Mouse (Mus musculus) intestine, postnatal 0 days (tissue): ENCODE measurements around the gene Pde4d. TPM values are rescaled to one million over a fixed set of nuclear protein-coding genes. Genes with fewer than 3 reads are reported as not detected.
A peak's percentile ranks its signal among the peaks of the same experiment; 100 is the strongest.

Experiments used
- ATAC-seq: fragments of 200-750 bp; cut with Nextera tagmentation; 2 replicates; pipeline ENCODE4 v1.8.0; 2017; ENCODE audit warnings: mild to moderate bottlenecking, moderate TSS enrichment, moderate library complexity
- H3K27ac ChIP-seq: fragments of 300-500 bp; sonication (generic); 2 replicates; pipeline ENCODE4 v1.5.1; 2014; ENCODE audit warnings: mild to moderate bottlenecking, low read depth, low read length, moderate library complexity
- H3K27me3 ChIP-seq: fragments of 300-500 bp; sonication (generic); replicated peaks from 2 replicates; pipeline ENCODE4 v1.6.1; 2014; ENCODE audit warnings: low read length, mixed read lengths; ENCODE audit not compliant: control insufficient read depth, insufficient read depth
- H3K36me3 ChIP-seq: fragments of 300-500 bp; sonication (generic); 2 replicates; pipeline ENCODE4 v1.6.1; 2014; ENCODE audit warnings: mild to moderate bottlenecking, moderate library complexity; ENCODE audit not compliant: control insufficient read depth, insufficient read depth
- H3K4me1 ChIP-seq: fragments of 300-500 bp; sonication (generic); replicated peaks from 2 replicates; pipeline ENCODE4 v1.6.1; 2014; ENCODE audit warnings: antibody characterized with exemption, low read length, mixed read lengths; ENCODE audit not compliant: control insufficient read depth, insufficient read depth
- H3K4me2 ChIP-seq: fragments of 300-500 bp; sonication (generic); replicated peaks from 2 replicates; pipeline ENCODE4 v1.6.1; 2014; ENCODE audit warnings: low read depth, mild to moderate bottlenecking, moderate library complexity
- H3K4me3 ChIP-seq: fragments of 300-500 bp; sonication (generic); 2 replicates; pipeline ENCODE4 v1.5.1; 2014; ENCODE audit warnings: low read depth, low read length
- H3K9ac ChIP-seq: fragments of 300-500 bp; sonication (generic); 2 replicates; pipeline ENCODE4 v1.6.1; 2014; ENCODE audit warnings: mild to moderate bottlenecking, low read depth, low read length
- H3K9me3 ChIP-seq: fragments of 300-500 bp; sonication (generic); 2 replicates; pipeline ENCODE4 v1.6.1; 2016; ENCODE audit warnings: mixed run types; ENCODE audit not compliant: control insufficient read depth
- CTCF ChIP-seq: sonication (generic); IDR thresholded peaks from 2 replicates; pipeline ENCODE4 v1.5.1; 2016; ENCODE audit warnings: low read depth, mild to moderate bottlenecking, control low read depth, antibody characterized with exemption, moderate library complexity
- WGBS: fragments of 180-500 bp; shearing (Covaris S2); extraction: QIAGEN DNeasy Blood & Tissue Kit; methylation state at CpG from one replicate; pipeline ENCODE4 v1.1.7; 2014; 5-methylcytosine and 5-hydroxymethylcytosine counted together
- polyA plus RNA-seq: library from polyadenylated mRNA; unstranded; fragments of >200 nt; fragmentation: Nextera tagmentation; extraction: Ambion mirVana; gene quantifications from 2 replicates; pipeline ENCODE4 v1.2.1, GENCODE M21; 2015

Pde4d gene
- polyA plus RNA-seq, 1 experiment from 2014 or later, result 17.8 TPM

GRCm38 (mm10) chr13:109547700-109548099 is 1098.0 kb downstream of the Pde4d start:
- H3K27me3 ChIP-seq, result no peaks in the 10 kb centered on the region
- TF ChIP-seq CTCF, result peak; percentile 92
- H3K36me3 ChIP-seq, result no peaks in the 10 kb centered on the region
- no peaks in the 10 kb centered on the region for H3K9me3 ChIP-seq
- no peak overlapping the region for H3K27ac ChIP-seq
- WGBS, result 23% methylated on average over 6 of the region's 6 CpGs
- no peak overlapping the region for H3K4me3 ChIP-seq
- H3K4me2 ChIP-seq, result no peak overlapping the region
- H3K9ac ChIP-seq, result no peak overlapping the region
- peak; percentile 36; the same call in 1 of the 2 replicates for ATAC-seq
- H3K4me1 ChIP-seq, result no peaks in the 10 kb centered on the region

GRCm38 (mm10) chr13:109548263-109548662 is 1098.5 kb downstream of the Pde4d start:
- H3K4me2 ChIP-seq, result no peak overlapping the region
- no peaks in the 10 kb centered on the region for H3K9me3 ChIP-seq
- WGBS, result 67% methylated on average over 5 of the region's 5 CpGs
- ATAC-seq, result no peak
- H3K27ac ChIP-seq, result no peak overlapping the region
- TF ChIP-seq CTCF, result peak; percentile 58
- no peaks in the 10 kb centered on the region for H3K36me3 ChIP-seq
- H3K4me3 ChIP-seq, result no peak overlapping the region
- no peak overlapping the region for H3K9ac ChIP-seq
- H3K4me1 ChIP-seq, result no peaks in the 10 kb centered on the region
- H3K27me3 ChIP-seq, result no peaks in the 10 kb centered on the region

- Histone ChIP-seq H3K9me3 (no peaks in the 10 kb centered on the region), H3K4me1 (no peaks in the 10 kb centered on the region), H3K4me3 (no peak overlapping the region), H3K9ac (no peak overlapping the region), H3K27me3 (no peaks in the 10 kb centered on the region), H3K36me3 (no peaks in the 10 kb centered on the region), H3K4me2 (no peak overlapping the region), H3K27ac (no peak overlapping the region)
- 84% methylated on average over 11 of the region's 11 CpGs for WGBS
- no peak for ATAC-seq
- no peak for TF ChIP-seq CTCF
Observed at GRCm38 (mm10) chr13:109548771-109549555, 1099.2 kb downstream of the Pde4d start.

- Histone ChIP-seq H3K4me1 (no peaks in the 10 kb centered on the region), H3K36me3 (no peaks in the 10 kb centered on the region)
Observed at GRCm38 (mm10) chr13:109551836-109552235, 1102.1 kb downstream of the Pde4d start.

GRCm38 (mm10) chr13:109555513-109555912 is 1105.8 kb downstream of the Pde4d start:
- Histone ChIP-seq H3K9me3 (no peaks in the 10 kb centered on the region), H3K36me3 (no peaks in the 10 kb centered on the region), H3K27me3 (no peaks in the 10 kb centered on the region), H3K4me2 (no peak overlapping the region), H3K4me1 (no peaks in the 10 kb centered on the region), H3K27ac (no peak overlapping the region), H3K9ac (no peak overlapping the region), H3K4me3 (no peak overlapping the region)
- TF ChIP-seq CTCF, result no peak
- 43% methylated on average over 5 of the region's 5 CpGs for WGBS
- no peak for ATAC-seq

More at GRCm38 (mm10) chr13:109551836-109552235, 1102.1 kb downstream of the Pde4d start:
- no peaks in the 10 kb centered on the region for H3K27me3 ChIP-seq
- H3K4me3 ChIP-seq, result no peak overlapping the region
- ATAC-seq, result no peak
- TF ChIP-seq CTCF, result no peak
- H3K27ac ChIP-seq, result no peak overlapping the region
- H3K9ac ChIP-seq, result no peak overlapping the region
- no peaks in the 10 kb centered on the region for H3K9me3 ChIP-seq
- 81% methylated on average over 3 of the region's 3 CpGs for WGBS
- H3K4me2 ChIP-seq, result no peak overlapping the region

- 93% methylated on average over 4 of the region's 4 CpGs for WGBS
- H3K9ac ChIP-seq, result no peak overlapping the region
- no peaks in the 10 kb centered on the region for H3K4me1 ChIP-seq
- H3K27me3 ChIP-seq, result no peaks in the 10 kb centered on the region
- ATAC-seq, result no peak
- no peak overlapping the region for H3K27ac ChIP-seq
- no peak overlapping the region for H3K4me3 ChIP-seq
- no peaks in the 10 kb centered on the region for H3K36me3 ChIP-seq
- H3K9me3 ChIP-seq, result no peaks in the 10 kb centered on the region
- no peak for TF ChIP-seq CTCF
- no peak overlapping the region for H3K4me2 ChIP-seq
Observed at GRCm38 (mm10) chr13:109556853-109557252, 1107.1 kb downstream of the Pde4d start.
